Mouse (Mus musculus): ENCODE data around the gene Supv3l1. TPM values are rescaled to one million over a fixed set of nuclear protein-coding genes. Genes with fewer than 3 reads are reported as not detected.

Supv3l1 gene
- 26.3 TPM for polyA plus RNA-seq (2017; shearing (Covaris generic))

GRCm38 (mm10) chr10:62449364-62450279 is at the start of gene Supv3l1, which contains the start of gene 4930507D05Rik:
Supv3l1 (minus strand) TSS chr10:62449738.
4930507D05Rik (plus strand) TSS chr10:62449489.

DNA sequence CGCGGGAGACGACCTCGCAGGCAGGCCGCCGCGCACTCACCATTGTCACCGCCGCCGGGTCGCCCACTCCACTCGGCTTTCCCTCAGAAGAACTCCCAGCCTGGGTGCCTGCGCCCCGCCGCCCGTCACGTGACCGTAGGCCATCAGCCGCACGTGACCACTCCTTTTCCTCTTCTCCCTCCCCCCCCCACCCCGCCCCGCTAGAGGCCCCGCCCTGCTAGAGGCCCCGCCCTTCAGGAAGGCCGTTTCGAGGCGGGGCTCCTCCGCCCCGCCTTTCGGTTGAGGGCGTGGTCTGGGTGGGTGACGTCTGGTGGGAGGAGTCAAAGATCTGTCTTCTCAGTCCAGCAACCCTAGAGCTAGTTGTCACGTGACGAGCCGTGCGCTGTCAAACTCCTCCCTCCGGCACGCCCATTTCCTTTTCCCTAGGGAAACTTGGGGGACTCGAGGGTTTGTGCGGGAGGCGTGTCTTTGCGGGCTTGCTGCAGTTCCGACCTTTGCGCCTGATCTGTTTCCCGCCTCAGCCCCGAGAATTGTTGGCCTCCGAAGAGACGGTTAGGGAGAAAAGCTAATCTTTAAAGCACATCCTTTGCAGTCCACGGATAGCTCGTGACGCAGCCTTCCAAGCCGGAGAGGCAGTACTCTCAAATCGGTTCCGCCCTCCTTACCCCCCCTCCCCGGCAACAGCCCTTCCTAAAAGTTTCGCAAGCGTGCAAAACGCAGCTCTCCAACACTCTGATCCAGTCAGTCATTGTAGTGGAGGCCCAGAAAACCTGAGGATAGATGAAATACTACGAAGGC is 37.3 kb upstream of the Supv3l1 start, which contains the start of gene Vps26a:
TSS of gene Vps26a (minus strand) at position 188 of the 798 bp plus-strand sequence.

DNA sequence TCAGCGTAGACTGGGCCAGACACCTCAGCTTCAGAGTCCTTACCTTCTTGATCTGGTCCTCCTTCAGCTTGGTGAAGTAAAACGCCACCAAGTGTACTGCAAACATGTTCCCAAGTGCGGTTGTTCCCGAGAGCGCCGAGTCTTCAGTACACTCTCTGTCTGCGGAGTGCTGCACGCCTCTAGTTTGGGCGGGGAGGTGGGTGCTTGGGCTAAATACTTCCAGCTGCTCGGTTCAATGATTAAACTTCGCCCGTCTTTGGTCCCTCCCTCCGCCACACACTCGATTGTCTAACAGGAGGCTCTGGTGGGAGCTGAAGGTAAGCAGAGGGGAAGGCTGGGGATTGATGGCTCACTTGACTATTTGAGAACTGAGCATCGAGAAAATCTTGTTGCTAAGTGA is 27.3 kb downstream of the Supv3l1 start, which contains the start of gene Hkdc1:
TSS of gene Hkdc1 (minus strand) at position 237 of the 400 bp plus-strand sequence.

DNA sequence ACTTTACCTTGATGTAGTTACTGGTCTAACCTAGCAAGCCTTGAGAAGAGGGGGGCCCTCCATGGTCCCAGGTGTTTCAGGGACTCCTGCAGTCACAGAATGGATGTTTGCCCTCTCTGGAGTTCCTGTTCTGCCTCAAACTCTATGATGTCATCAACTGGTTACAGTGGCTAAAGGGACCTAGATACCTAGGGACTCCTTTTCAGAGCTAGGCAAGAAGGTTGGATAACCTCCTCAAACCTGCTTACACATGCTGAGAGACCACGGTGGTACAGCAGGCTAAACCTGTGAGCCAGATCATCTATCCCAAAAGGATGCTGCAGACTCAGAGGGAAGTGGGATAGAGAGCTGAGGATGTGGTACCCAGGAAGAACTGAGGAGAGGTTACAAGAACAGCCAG is 69.7 kb downstream of the Supv3l1 start, which contains the start of gene Hk1:
TSS of gene Hk1 (minus strand) at position 101 of the 400 bp plus-strand sequence.

Other genes starting within 250 kb of the Supv3l1 start
- 0.95 TPM for gene Tspan15, start 218.5 kb downstream of the Supv3l1 start, polyA plus RNA-seq (2017; shearing (Covaris generic))
- gene Tacr2, start 197.3 kb downstream of the Supv3l1 start, polyA plus RNA-seq (2017; shearing (Covaris generic)), result not detected
- gene Hk1, start 69.8 kb downstream of the Supv3l1 start, polyA plus RNA-seq (2017; shearing (Covaris generic)), result 192 TPM
- not detected for gene Hkdc1, start 27.2 kb downstream of the Supv3l1 start, polyA plus RNA-seq (2017; shearing (Covaris generic))
- gene 4930507D05Rik, start 249 bp downstream of the Supv3l1 start, polyA plus RNA-seq (2017; shearing (Covaris generic)), result not detected
- gene Vps26a, start 37.1 kb upstream of the Supv3l1 start, polyA plus RNA-seq (2017; shearing (Covaris generic)), result 95.9 TPM
- 1,256 TPM for gene Srgn, start 77.7 kb upstream of the Supv3l1 start, polyA plus RNA-seq (2017; shearing (Covaris generic))
- 8.0 TPM for gene Kif1bp, start 128.7 kb upstream of the Supv3l1 start, polyA plus RNA-seq (2017; shearing (Covaris generic))
- gene Ddx21, start 152.5 kb upstream of the Supv3l1 start, polyA plus RNA-seq (2017; shearing (Covaris generic)), result 56.4 TPM
- 164 TPM for gene Ddx50, start 201.5 kb upstream of the Supv3l1 start, polyA plus RNA-seq (2017; shearing (Covaris generic))